Mouse (Mus musculus) heart, embryonic 12.5 days (tissue): ENCODE data around the gene Krt4. TPM values are rescaled to one million over a fixed set of nuclear protein-coding genes. Genes with fewer than 3 reads are reported as not detected.

ENCODE experiments used
- ATAC-seq: fragments of 200-750 bp; cut with Nextera tagmentation; 2 replicates; pipeline ENCODE4 v1.8.0; 2017; ENCODE audit warnings: moderate TSS enrichment, moderate library complexity; ENCODE audit not compliant: insufficient number of reproducible peaks, low FRiP score
- H3K27ac ChIP-seq: fragments of 300-500 bp; sonication (generic); 2 replicates; pipeline ENCODE4 v1.5.1; 2016; ENCODE audit warnings: mild to moderate bottlenecking, moderate library complexity; ENCODE audit not compliant: poor library complexity, severe bottlenecking
- H3K27me3 ChIP-seq: fragments of 300-500 bp; sonication (generic); replicated peaks from 2 replicates; pipeline ENCODE4 v1.6.1; 2016; ENCODE audit warnings: mild to moderate bottlenecking, moderate library complexity
- H3K36me3 ChIP-seq: fragments of 300-500 bp; sonication (generic); 2 replicates; pipeline ENCODE4 v1.6.1; 2016; ENCODE audit warnings: mild to moderate bottlenecking, moderate library complexity
- H3K4me1 ChIP-seq: fragments of 300-500 bp; sonication (generic); replicated peaks from 2 replicates; pipeline ENCODE4 v1.6.1; 2016; ENCODE audit warnings: mild to moderate bottlenecking
- H3K4me2 ChIP-seq: fragments of 300-500 bp; sonication (generic); 2 replicates; pipeline ENCODE4 v1.6.1; 2016; ENCODE audit warnings: mild to moderate bottlenecking, moderate library complexity
- H3K4me3 ChIP-seq: fragments of 300-500 bp; sonication (generic); 2 replicates; pipeline ENCODE4 v1.5.1; 2016; ENCODE audit warnings: mild to moderate bottlenecking
- H3K9ac ChIP-seq: fragments of 300-500 bp; sonication (generic); 2 replicates; pipeline ENCODE4 v1.6.1; 2016; ENCODE audit warnings: mild to moderate bottlenecking, moderate library complexity
- H3K9me3 ChIP-seq: fragments of 300-500 bp; sonication (generic); replicated peaks from 2 replicates; pipeline ENCODE4 v1.6.1; 2016; ENCODE audit warnings: mild to moderate bottlenecking, moderate library complexity
- WGBS: fragments of 180-500 bp; shearing (Covaris S2); methylation state at CpG from one replicate; pipeline ENCODE4 v1.1.7; 2016; 5-methylcytosine and 5-hydroxymethylcytosine counted together
- microRNA-seq: library from miRNA; unstranded; fragments of <30 nt; microRNA quantifications from one replicate; pipeline ENCODE4, GENCODE M21; 2017
- polyA plus RNA-seq: library from polyadenylated mRNA; unstranded; fragments of >200 nt; fragmentation: Nextera tagmentation; extraction: Ambion mirVana; gene quantifications from 2 replicates; pipeline ENCODE4 v1.2.1, GENCODE M21; 2016

The Krt4 gene
- polyA plus RNA-seq, 1 experiment from 2014 or later: not detected

DNA sequence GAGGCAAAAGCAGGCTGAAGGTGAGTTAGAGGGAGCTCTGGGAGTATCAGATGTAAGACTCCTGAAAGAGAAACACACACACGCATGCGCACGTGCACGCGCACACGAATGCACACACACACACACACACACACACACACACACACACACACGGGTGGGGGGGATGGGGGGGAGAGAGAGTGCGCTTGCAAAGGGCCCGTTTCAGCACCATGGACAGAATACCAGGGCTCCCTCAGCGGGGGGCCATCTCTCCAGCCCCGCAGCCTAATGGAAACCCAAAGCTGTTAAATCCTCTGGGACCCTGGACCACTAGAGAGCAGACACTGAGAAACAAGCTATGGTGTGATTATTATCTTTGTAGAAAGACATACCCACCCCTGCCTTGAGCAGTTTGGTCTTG lies 44.8 kb downstream of the Krt4 start:
- ATAC-seq: no peak
- Histone ChIP-seq H3K9me3 (no peaks in the 10 kb centered on the region), H3K27ac (no peak overlapping the region), H3K4me2 (no peak overlapping the region), H3K36me3 (no peaks in the 10 kb centered on the region), H3K27me3 (peaks cover 50% of the 10 kb centered on the region), H3K4me1 (peaks cover 5% of the 10 kb centered on the region; the same call in 1 of the 2 replicates), H3K9ac (no peak overlapping the region), H3K4me3 (no peak overlapping the region)
- WGBS: 28% methylated on average over 11 of the region's 11 CpGs

GRCm38 (mm10) chr15:101878041-101878440 lies 46.5 kb downstream of the Krt4 start:
- Histone ChIP-seq H3K27ac (no peak overlapping the region), H3K9ac (no peak overlapping the region), H3K27me3 (peaks cover 42% of the 10 kb centered on the region), H3K4me1 (peaks cover 5% of the 10 kb centered on the region; the same call in 1 of the 2 replicates), H3K4me2 (no peak overlapping the region), H3K4me3 (no peak overlapping the region), H3K36me3 (no peaks in the 10 kb centered on the region), H3K9me3 (no peaks in the 10 kb centered on the region)
- WGBS: 48% methylated on average over 2 of the region's 2 CpGs
- ATAC-seq: no peak

DNA sequence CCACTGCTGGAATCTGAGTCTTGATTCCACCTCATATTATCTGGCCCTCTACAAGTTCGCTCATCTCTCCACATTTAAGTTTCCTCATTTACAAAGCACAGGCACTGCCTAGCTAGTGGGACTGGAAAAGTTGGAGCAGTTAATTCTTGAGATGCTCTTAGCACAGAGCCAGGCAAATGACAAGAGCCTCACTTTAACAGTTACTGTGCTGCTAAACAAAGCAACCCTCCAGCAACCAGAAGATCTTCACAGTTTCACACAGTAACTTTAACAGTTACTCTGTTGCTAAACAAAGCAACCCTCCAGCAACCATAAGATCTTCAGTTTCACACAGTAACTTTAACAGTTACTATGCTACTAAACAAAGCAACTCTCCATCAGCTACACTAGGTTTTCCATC lies 50.2 kb downstream of the Krt4 start:
- H3K9ac ChIP-seq: no peak overlapping the region
- peaks cover 41% of the 10 kb centered on the region for H3K27me3 ChIP-seq
- H3K9me3 ChIP-seq: no peaks in the 10 kb centered on the region
- no peak for ATAC-seq
- no peak overlapping the region for H3K4me3 ChIP-seq
- WGBS: 78% methylated on average over 1 of the region's 1 CpGs
- H3K4me1 ChIP-seq: peaks cover 5% of the 10 kb centered on the region; the same call in 1 of the 2 replicates
- H3K36me3 ChIP-seq: no peaks in the 10 kb centered on the region
- no peak overlapping the region for H3K27ac ChIP-seq
- no peak overlapping the region for H3K4me2 ChIP-seq

DNA sequence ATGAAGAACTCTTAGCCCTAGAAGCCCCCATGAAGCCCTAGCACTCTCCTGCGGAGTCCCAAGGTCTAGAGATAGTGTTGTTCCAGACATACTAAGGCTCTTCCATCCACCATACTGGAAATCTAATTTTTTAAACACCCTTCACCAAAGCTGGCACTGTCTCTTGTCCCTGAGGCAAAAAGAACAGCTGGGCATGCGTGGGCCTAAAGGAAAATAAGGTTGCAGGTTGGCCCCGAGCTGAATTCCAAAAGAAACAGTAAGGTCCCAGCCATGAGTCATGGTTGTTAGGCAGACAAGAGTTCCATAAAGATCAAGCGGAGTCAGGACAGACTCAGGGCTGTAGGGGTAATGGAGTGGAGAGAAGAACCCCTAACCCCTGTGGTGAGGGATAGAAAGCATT lies 51.3 kb downstream of the Krt4 start:
- 70% methylated on average over 4 of the region's 4 CpGs for WGBS
- H3K36me3 ChIP-seq: no peaks in the 10 kb centered on the region
- no peak overlapping the region for H3K4me2 ChIP-seq
- H3K4me1 ChIP-seq: peaks cover 5% of the 10 kb centered on the region; the same call in 1 of the 2 replicates
- no peaks in the 10 kb centered on the region for H3K9me3 ChIP-seq
- H3K27me3 ChIP-seq: peaks cover 46% of the 10 kb centered on the region
- no peak overlapping the region for H3K4me3 ChIP-seq
- H3K9ac ChIP-seq: no peak overlapping the region
- H3K27ac ChIP-seq: no peak overlapping the region
- ATAC-seq: no peak

- no peaks in the 10 kb centered on the region for H3K36me3 ChIP-seq
- peaks cover 40% of the 10 kb centered on the region for H3K27me3 ChIP-seq
- 35% methylated on average over 6 of the region's 6 CpGs for WGBS
- no peaks in the 10 kb centered on the region for H3K9me3 ChIP-seq
- H3K4me2 ChIP-seq: no peak within 1 kb of the TSS
- no peak for ATAC-seq
- H3K4me3 ChIP-seq: no peak within 1 kb of the TSS
- H3K9ac ChIP-seq: no peak within 1 kb of the TSS
- no peak within 1 kb of the TSS for H3K27ac ChIP-seq
- no peaks in the 10 kb centered on the region for H3K4me1 ChIP-seq
Observed at GRCm38 (mm10) chr15:101869431-101869830, 55.1 kb downstream of the Krt4 start, which contains the start of gene Krt77. TSS of gene Krt77 (minus strand) at chr15:101869705.

Small RNA genes lying within 50 kb of the gene (microRNA-seq; reads per million reads assigned to microRNA genes)
- not detected for gene Gm44356

Other genes starting within 250 kb of the Krt4 start
- not detected in 2 replicates for gene Krt6b, start 244.4 kb downstream of the Krt4 start, polyA plus RNA-seq
- not detected in 2 replicates for gene Krt6a, start 230.4 kb downstream of the Krt4 start, polyA plus RNA-seq
- gene Krt5, start 211.8 kb downstream of the Krt4 start, polyA plus RNA-seq: 1.1 and 1.9 TPM in 2 replicates
- gene Krt71, start 181.6 kb downstream of the Krt4 start, polyA plus RNA-seq: not detected in 2 replicates
- not detected in 2 replicates for gene Krt72, start 138.3 kb downstream of the Krt4 start, polyA plus RNA-seq
- not detected in 2 replicates for gene Krt73, start 122.4 kb downstream of the Krt4 start, polyA plus RNA-seq
- gene Krt2, start 106.6 kb downstream of the Krt4 start, polyA plus RNA-seq: not detected in 2 replicates
- gene Krt1, start 73.9 kb downstream of the Krt4 start, polyA plus RNA-seq: 0.63 and 0.76 TPM in 2 replicates
- gene Krt77, start 55.0 kb downstream of the Krt4 start, polyA plus RNA-seq: not detected in 2 replicates
- gene Krt76, start 31.8 kb downstream of the Krt4 start, polyA plus RNA-seq: not detected in 2 replicates
- gene Krt79, start 15.6 kb upstream of the Krt4 start, polyA plus RNA-seq: 1.2 and 1.6 TPM in 2 replicates
- gene Krt78, start 29.6 kb upstream of the Krt4 start, polyA plus RNA-seq: not detected in 2 replicates
- 20.1 and 27.2 TPM in 2 replicates for gene Krt8, start 79.7 kb upstream of the Krt4 start, polyA plus RNA-seq
- gene Krt18, start 103.4 kb upstream of the Krt4 start, polyA plus RNA-seq: 30.8 and 38.0 TPM in 2 replicates
- gene Eif4b, start 149.0 kb upstream of the Krt4 start, polyA plus RNA-seq: 79.9 and 80.2 TPM in 2 replicates
- 35.3 and 38.7 TPM in 2 replicates for gene Tns2, start 175.7 kb upstream of the Krt4 start, polyA plus RNA-seq
- 19.8 and 20.9 TPM in 2 replicates for gene Spryd3, start 211.5 kb upstream of the Krt4 start, polyA plus RNA-seq
- gene Igfbp6, start 219.6 kb upstream of the Krt4 start, polyA plus RNA-seq: 1.7 and 2.5 TPM in 2 replicates
- 0.87 and 1.2 TPM in 2 replicates for gene Soat2, start 225.8 kb upstream of the Krt4 start, polyA plus RNA-seq